Mouse (Mus musculus) heart, postnatal 4 days (tissue): ENCODE data around the gene Zfand3. TPM values are rescaled to one million over a fixed set of nuclear protein-coding genes. Genes with fewer than 3 reads are reported as not detected.

Source experiments
- DNase-seq: peaks from one replicate; pipeline ENCODE4 v3.0.0; 2021
- total RNA-seq, 2 experiments: library from RNA; stranded (reverse); gene quantifications; 2 replicates each; pipeline ENCODE4 v1.2.3; 2021

The Zfand3 gene
- total RNA-seq, result 100 to 1,000 TPM; 145 to 149 TPM

GRCm38 (mm10) chr17:30004203-30005102 lies at the start of gene Zfand3:
TSS of gene Zfand3 (plus strand) at chr17:30004733.
- peak; percentile 97 for DNase-seq

- no peak for DNase-seq
Observed at GRCm38 (mm10) chr17:29955880-29956279, 48.7 kb upstream of the Zfand3 start.

DNA sequence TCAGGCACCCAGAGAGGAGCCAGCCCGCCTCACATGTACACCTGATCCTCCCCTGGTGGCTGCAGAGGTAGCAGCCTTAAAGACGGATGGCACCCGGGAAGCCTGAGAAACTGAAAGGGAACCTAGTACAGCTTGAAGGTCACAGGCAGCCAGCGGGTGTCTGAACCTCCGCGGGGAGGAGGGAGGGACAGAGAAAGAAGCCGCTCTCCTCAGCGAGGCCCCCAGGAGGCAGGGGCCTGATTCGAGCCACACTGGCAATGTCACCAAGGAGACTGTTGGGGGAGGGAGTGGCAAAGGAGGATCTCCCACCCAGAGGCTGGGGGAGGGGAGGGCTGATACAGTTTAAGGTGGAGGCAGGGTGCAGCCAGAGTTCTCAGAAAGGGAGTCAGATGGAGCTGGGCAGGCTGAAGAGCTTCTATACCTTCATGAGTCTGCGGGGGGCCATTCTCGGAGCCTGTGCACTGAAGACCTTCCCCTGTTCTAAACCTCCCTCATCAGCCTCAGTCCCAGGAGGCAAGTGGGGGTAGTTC lies 40.7 kb upstream of the Zfand3 start:
- peak; percentile 37 for DNase-seq

GRCm38 (mm10) chr17:29965506-29965905 lies 39.0 kb upstream of the Zfand3 start:
- DNase-seq, result no peak

GRCm38 (mm10) chr17:29970037-29970555 lies 34.4 kb upstream of the Zfand3 start, which contains the start of gene Mdga1:
TSS of gene Mdga1 (minus strand) at chr17:29970087.
- no peak for DNase-seq

DNA sequence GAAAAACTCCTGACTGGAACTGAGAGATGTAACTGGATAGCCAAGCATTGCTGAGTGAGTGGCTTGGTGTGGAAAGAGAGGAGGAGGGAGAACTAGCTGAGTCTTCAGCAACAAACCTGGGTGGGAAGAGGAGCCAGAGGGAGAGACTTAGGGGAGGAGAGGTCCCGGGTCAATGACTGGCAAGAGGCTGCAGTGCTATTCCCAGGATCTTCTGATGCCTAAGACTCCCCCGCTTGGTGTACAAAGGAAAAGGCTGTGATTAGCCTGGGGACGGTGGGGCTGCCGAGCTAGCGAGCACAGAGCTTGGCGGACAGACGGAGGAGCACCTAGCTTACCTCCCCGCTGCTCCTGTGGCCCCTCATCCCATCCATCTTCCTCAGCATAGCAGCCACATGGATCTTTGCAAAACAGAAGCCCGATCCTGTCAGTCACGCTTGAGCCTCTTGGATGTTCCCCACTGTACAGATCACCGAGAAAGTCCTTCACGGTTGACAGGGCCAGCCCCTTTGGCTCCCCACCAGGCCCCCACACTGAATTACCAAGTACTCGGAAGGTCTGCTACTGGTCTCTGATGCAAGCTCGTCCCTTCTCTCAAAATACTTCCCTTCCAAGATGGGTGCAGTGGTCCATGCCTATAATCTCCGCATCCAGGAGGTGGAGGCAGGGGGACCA lies 32.6 kb upstream of the Zfand3 start:
- DNase-seq, result no peak

GRCm38 (mm10) chr17:29973226-29973625 lies 31.3 kb upstream of the Zfand3 start:
- DNase-seq, result no peak

DNA sequence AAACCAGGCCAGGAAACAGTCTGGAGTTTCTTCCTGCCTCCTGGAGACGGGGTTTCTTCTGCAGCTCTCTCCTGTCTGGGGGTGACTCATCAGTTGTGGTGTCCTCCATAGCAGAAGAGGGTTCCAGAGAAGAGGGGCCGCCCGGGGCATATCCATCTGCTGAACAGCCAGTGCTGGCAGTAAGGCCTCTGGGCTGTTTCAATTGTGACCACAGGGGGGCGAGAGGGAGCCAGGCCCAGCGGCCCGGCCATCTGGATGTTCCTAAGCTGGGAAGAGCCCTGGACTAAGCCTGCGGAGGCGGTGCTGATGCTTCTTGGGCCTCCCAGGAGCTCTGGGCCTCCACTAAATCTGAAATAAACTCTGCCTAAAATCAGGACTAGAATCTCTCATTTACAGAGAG lies 28.8 kb upstream of the Zfand3 start:
- peak; percentile 95 for DNase-seq

- DNase-seq, result peak; percentile 33
Observed at GRCm38 (mm10) chr17:29979020-29979419, 25.5 kb upstream of the Zfand3 start.

GRCm38 (mm10) chr17:29979841-29980240 lies 24.7 kb upstream of the Zfand3 start:
- DNase-seq, result no peak

DNA sequence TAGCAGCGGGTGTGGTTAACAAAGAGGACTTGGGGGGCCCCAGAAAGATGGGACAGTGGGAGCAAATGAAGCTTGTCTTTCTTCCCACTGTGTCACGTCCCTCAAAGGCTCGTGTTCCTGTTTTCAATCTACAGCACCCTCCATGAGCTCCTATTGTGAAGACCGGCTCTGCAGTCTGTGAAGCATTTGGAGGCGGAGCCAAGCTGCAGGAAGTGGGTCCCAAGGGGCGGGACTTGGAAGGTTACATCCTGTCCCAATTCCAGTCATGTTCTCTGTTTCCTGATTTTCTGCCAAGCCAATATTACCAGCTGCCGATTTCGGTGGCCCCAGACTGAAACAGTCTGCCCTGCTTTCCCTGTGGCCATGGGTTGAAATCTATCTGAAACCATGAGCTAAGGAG lies 23.0 kb upstream of the Zfand3 start:
- no peak for DNase-seq

- DNase-seq, result no peak
Observed at GRCm38 (mm10) chr17:29983190-29983589, 21.3 kb upstream of the Zfand3 start.

DNA sequence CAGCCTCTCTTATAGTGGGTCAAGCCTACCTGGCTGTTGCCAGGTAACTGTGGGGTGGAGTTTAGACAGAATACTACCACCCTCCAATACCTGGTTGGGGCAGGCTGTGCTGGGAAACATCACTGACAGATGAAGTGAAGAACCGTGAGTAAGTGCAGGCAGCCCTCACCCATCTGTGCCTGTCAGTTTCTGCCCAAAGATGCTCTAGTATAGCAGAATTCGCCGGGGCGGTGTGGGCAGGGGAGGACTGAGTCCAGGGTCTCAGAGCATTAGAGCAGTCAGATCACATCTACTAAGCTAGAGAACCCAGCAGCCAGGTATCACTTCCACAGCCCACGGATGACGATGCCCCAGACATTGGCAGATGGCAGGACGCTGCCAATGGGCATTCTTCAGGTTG lies 19.6 kb upstream of the Zfand3 start:
- no peak for DNase-seq

GRCm38 (mm10) chr17:29985534-29985933 lies 19.0 kb upstream of the Zfand3 start:
- peak; percentile 30 for DNase-seq

DNA sequence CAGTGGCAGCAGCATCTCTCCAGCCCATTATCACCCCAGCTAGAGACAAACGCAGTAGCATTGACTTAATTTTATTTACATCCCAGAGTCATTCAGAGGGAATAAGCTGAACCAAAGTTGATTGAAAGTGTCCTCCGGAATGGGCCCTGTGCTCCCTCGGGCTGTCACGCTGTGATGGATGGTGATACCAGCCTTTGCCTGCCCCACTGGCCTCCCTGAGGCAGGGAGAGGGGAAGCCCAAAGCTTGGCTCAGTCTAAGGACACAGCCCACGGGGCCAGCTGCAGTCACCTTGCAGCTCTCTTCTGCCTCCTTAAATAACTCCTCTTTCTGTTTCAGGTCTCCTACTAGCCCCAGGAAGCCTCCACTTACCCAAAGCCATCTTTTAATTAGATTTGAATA lies 16.4 kb upstream of the Zfand3 start:
- no peak for DNase-seq

- DNase-seq, result no peak
Observed at GRCm38 (mm10) chr17:29989653-29990052, 14.9 kb upstream of the Zfand3 start.

DNA sequence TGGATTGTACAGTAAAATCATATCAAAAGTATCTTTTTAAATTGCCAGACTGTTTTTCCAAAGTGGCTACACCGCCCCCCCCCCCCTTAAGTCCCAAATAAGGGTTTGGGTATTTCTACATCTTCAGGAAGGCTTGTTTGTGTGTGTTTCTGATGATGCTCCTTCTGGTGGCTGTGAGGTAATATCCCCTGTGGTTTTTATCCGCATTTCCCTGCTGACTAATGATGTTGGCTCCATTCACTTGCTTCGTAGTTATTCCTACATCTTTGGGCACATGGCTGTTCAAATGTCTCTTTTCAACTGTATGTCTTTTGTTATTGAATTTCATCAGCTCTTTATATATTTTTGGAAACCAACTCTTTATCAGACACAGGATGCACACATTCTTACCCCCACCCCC lies 14.4 kb upstream of the Zfand3 start:
- DNase-seq, result no peak

- no peak for DNase-seq
Observed at GRCm38 (mm10) chr17:29990845-29991244, 13.7 kb upstream of the Zfand3 start.

GRCm38 (mm10) chr17:29993488-29993887 lies 11.0 kb upstream of the Zfand3 start:
- no peak for DNase-seq

DNA sequence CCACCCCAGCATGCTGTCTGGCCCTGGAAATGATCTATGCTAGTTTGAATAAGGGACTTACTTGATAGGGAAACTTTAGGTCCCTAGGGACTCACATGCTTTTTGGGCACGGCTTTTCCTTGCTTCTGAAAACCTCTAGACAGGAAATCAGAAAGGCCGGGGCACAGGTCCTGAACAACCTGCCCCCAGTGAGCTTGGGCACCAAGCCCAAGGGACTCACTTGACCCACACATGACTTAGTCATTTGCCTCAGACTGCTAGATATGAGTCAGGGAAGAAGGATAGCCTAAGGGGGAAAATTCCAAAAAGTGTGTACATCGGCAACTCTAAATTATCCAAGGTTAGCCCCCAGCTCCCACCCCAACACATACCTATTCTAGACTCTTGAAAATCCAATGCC lies 10.5 kb upstream of the Zfand3 start:
- DNase-seq, result no peak

DNA sequence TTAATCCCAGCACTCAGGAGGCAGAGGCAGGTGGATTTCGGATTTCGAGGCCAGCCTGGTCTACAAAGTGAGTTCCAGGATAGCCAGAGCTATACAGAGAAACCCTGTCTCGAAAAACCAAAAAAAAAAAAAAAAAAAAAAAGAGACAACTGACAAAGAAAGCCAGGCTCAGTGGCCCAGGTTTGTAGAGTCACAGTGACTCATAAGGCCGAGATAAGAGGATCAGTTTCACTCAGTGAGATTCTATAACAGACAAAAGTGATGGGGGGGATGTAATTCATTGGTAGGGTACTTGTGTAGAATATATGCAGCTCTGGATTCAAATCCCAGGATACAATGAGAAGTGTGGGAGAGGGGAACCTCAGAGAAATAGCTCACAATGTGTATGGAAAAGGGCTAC lies 10.1 kb upstream of the Zfand3 start:
- DNase-seq, result no peak

- DNase-seq, result no peak
Observed at GRCm38 (mm10) chr17:29995986-29996385, 8.5 kb upstream of the Zfand3 start.

GRCm38 (mm10) chr17:29997726-29998125 lies 6.8 kb upstream of the Zfand3 start:
- no peak for DNase-seq
